Mouse (Mus musculus): ENCODE measurements around the gene Tbc1d14.

The Tbc1d14 gene

DNA sequence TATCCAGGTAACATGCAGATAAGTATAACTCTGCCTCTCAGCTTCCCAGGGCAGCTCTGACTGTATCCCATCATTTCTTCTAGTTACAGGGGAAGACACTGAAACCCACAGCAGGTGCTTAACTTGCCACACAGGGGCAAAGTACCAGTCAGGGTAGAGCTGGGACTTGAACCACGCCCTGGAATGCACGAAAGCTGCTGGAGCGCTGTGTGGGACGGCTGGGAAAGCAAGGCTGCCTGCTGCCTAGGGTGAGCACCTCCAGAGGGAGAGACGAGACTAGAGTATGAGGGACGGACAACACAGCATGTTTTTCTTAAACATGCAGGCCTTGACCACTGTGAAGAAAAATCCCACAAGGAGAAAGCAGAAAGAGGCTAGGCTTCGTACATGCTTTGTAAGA lies 87.8 kb downstream of the Tbc1d14 start:
- DNase-seq: no peak

DNA sequence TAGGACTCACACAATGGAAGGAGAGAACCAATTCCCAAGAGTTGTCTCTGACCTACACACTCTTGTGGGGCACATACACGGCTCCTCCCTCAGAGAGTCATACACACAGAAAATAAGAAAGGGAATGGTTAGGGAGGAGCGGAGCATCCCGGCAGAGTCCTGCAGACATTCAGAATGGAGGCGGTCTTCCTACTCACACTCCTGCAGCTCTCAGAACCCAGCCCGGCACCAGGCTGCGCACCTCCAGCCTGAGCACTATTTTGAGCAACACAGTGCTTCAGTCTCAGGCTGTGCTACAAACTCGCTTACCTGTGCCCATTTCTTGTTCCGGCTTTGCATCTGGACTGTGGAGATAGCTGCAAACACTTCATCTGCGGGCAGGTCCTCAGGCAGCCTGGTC lies 98.4 kb downstream of the Tbc1d14 start:
- DNase-seq: no peak

DNA sequence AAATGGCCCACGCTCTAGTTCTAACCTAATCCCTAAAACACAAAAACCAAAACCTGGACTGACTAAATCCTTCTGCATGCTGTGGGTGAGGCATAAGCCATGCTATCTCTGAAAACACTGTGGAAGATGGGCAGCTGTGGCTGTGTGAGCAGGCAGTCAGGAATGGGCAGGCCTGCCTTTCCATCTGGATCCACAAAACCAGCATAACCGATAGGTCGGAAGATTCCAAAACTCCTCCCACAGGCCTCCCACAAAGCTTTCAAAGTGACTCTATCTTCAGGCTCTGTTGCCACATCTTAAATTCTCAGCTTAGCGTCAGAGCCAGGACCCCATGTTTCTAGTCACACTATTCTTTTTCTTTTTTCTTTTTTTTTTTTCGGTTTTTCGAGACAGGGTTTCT lies 99.2 kb downstream of the Tbc1d14 start:
- DNase-seq: no peak

DNA sequence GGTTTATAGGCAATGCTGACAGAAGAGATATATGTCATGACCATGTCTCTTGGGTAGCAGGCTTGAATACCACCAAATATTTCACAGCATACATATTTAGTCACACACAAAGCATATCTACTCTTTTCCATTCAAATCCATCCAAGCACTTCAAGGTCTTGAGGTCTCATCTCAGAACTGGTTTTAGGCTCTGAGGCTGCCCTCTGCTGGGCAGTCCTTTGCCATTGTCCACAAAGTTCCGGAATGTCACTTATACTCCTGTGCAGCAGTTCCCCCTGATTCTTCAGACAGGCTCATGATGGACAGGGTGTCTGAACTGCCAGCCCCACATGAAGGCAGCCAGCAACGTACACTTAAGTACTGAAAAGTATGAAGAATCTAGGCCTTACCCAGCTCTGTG lies 103.9 kb downstream of the Tbc1d14 start:
- peak; percentile 60 to 64 for DNase-seq

DNA sequence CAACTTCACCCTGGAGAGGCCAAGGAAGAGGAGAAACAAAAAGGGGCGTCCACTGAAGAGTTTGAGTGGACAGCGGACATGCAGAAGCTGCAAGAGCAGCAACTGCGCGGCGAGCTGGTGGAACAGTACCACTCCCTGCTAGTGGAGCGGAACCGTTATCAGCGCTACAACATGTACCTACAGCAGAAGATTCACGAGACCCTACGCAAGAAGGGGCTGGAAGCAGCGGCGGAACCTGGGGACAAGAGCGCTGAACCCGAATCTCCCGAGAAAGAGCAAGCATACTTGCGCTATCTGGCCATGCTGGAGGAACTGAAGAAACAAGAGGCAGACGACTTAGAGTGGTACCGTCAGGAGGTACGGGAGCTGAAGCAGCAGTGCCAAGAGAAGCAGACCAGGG lies 107.8 kb downstream of the Tbc1d14 start:
- no peak for DNase-seq

DNA sequence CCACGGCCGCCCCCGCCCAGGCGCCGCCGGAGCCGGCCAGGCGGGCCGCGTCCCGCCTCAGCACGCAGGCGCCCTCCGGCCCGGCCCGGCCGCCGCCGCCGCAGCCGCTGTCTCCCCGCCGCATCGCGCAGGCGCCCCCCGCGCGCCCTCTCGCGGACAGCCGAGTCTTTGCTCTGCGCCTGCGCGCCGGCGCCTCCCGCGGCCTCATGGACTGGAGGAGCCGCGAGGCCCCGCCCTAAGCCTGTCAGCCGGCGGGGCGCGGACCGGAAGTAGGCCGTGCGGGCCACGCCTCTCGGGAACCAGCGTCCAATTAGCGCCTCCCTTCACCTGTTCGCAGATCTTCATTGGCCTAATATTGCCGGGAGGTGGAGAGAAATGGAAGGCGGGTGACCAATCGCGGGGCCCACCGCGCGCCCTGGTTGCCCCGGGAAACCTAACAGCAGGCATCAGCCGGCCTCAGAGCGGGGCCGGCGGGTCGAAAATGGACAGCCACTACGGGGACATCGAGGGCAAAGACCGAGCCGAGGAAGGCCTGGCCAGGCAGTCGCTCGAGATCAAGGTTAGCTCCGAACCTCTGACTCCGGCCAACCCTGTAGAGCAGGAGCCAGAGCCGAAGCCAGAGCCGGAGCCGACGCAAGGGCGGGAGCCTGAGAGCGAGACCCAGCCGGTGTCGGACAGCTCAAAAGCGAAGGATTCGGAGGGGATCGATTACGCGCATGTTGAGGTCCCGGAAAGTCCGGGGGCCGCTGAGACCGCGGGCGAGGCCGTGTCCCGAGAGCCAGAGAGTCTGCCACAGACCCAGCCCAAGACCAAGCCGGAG lies 108.7 kb downstream of the Tbc1d14 start, which contains the start of the genes Tada2b and Ccdc96:
Gene Tada2b, minus strand, starts transcription at position 115 of the 820 bp plus-strand sequence.
Gene Ccdc96, plus strand, starts transcription at position 418 of the 820 bp plus-strand sequence.
- DNase-seq: peak; percentile 98 to 99

DNA sequence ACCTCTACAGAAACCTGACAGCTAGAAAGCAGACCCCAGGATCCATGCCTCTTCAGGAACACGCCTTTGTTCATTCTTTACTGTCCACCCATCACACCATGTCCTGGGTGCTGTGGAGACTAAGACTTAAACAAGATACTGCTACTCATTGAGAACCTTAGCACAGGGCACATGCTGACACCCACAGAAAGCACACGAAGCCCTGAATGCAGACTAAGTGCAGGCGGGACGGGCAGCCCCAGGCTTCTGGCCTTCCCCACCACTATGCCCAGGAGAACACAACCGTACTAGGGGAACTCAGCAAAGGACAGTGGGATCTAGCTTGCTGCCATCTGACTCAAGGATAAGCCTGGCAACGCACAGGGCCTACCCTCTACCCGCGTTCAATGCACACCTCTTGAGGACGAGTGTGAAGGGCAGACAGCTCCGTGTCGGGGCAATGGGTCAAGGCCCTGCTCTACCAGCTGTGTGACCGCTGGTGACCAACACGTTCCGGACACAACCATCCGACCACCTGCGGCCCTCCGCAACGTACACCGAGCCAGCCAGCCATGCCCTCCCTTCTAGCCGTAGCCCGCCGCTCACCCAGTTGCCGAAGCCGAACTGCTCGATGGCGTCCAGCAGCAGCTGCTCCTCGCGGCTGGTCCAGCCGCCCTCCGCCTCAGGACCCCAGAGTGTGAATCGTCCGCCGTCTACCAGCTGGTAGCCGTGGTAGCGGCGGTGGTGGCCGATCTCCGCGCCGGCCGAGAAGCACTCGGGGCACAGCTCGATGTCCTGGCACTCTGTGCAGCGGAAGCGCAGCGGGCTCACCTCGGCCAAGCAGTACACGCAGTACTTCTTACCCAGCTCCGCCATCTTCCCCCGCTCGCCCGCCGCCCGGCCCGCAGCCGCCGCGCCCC lies 109.6 kb downstream of the Tbc1d14 start:
- DNase-seq: peak; percentile 72 to 73

DNA sequence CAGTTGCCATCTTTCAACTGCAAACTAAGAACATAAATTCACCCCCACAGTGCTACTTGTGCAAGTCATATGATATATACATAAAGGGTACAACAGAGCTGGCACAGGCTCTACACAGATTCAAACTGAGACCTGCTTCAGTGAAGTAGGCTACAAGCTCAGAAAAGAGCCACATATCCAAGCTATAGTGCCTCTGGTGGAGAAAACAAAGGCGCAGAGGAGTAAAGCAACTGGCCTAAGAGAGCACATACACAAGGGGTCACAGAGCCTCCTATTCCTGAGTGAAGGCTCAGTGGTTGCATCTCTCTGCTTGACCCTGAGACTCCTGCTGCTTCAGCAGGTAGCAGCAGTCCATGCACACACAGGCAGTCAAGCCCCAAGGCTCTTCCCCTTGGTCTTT lies 112.0 kb downstream of the Tbc1d14 start:
- DNase-seq: no peak

DNA sequence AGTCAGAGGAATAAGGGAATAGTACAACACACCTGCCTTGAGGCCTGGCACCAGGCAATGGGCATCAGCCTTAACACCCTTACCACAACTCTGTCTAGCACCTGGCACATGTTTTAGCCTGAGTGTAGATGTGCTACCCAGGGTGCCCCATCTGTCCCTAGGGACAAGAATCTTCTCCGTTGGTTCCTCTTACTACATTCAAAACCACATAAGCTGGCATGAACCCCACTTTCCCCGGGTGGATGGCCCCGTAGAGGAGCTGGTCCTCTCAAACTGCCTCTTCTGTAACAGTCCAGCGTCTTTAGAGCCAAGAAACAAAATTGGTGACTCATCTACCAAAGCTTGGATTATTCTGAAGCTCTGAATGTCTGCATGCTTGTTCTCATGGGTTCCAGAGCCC lies 112.7 kb downstream of the Tbc1d14 start:
- DNase-seq: no peak

DNA sequence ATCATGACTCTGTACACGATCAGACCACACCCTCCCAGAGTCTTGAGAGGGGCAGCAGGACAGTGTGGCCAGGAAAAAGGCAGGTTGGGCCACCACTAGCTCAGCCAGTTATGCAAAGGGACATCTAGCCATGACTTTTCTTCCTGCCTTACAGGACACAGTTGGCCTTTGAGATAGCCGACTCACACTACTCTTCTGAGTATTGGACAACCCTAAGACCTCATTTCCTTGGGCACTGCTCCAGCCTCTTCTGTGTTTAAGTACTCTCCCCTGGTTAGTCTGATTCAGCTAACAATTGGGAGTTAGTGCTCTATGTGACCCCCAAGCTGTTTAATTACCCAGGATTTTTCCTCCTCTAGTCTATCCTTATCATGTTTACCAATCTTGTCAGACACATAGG lies 113.3 kb downstream of the Tbc1d14 start:
- no peak for DNase-seq

DNA sequence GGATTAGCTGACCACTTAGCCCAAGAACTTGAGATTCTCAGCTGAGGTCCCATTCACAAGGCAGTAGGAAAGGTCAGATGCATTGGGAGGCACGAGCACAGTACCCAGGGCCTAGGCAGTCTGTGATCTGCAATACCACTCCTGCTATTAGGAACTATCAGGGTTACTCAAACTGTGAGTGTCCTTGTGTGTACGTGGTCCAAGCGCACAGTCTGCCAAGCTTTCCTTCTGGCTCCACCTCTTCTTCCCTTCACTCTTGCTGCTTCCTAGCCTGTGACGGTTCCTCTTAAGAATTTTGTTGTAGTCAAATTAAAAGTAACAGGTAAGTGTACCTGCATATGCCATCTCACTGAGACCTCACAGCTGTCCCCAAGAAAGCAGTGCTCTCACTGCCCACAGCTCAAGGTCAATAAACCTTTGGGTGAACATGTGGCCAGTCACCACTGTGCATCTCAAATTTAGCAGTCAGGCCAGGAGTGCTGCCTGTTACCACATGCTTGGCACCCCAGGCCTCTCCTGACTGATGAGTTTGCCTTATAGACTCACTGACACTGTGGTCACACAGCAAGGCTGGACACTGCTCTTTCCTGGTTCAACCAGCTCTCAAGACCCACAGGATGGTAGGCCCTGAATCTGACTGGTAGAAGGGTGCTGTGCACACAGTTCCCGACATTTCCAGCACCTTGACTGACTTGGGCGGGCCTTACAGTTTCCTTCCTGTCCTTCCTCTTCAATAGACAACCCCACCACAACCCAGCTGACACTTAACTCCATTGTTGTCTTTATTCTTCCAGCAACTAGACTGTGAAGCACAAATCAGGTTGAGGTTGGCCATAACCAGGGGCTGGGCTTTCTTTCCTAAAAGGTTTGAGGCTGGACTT lies 114.3 kb downstream of the Tbc1d14 start:
- DNase-seq: no peak

DNA sequence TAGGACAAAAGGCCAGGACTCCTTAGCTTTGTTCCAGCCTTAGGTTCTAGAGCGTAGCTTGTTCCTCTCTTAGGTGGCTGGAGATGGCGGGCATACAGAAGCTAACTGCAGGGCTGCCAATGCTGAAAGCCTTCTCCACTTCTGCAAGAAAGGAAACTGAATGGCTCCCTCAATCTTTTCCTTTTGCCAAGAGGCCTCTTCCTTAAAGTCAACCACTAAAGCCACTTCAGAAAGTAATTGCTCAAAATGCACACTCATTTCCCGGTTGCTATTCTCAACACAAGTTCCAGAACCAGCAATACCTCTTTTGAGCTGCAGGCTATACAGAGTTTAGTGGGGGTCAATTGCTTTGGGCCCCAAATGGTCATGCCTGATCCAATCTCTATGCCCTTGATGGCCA lies 115.6 kb downstream of the Tbc1d14 start:
- DNase-seq: no peak

DNA sequence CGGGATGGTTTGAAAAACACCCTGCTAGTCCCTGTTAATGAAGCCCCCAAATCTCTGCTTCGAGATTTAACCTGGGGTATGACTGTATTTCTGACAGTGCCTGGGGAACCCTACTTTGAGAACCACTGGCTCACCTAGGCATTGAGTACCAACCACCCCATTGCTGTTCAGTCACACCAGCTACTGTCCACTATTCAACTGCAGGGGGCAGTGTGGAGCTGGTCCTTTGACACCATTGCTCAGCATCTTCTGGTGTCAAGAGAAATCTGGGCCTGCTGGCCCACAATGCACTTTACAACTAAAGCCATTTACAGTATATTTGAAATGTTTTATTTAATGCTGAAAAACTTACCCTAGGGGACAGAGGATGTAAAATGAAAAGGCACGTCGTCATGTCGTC lies 118.8 kb downstream of the Tbc1d14 start:
- peak; percentile 83 to 89 for DNase-seq

DNA sequence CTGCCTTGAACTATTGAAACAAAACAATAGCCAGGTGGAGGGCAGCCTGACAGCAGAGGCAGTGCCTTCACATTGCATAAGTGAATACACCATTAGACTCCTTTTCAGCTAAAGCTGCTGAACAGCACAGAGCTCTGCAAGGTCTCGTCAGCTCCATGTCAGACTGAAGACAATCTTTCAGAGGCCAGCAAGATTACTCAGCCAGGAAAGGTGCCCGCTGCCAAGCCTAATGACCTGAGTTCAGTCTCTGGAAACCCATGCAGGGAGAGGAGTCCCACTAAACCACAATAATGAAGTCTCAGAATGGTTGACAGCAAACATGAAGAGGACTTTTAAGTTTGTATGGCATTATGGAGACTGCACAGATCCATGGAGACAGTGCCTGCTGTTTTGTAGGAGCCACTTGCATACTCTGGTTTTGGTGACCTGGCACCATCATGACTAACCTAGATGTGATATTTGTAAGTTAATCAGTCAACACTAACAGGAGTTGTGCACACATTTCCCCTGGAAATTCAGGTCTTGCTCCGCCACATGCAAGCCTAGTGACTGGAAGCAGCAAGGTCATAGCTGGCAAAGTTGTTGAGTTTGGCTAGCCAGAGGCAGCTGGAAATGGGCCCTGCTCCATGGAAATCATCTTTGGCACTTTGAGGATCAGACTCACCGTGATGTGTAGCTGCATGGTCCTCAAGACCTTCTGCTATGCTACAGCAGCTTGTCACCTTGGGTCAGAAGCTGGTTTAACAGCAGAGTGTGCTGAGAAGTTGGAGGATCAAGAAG lies 120.0 kb downstream of the Tbc1d14 start:
- DNase-seq: no peak

DNA sequence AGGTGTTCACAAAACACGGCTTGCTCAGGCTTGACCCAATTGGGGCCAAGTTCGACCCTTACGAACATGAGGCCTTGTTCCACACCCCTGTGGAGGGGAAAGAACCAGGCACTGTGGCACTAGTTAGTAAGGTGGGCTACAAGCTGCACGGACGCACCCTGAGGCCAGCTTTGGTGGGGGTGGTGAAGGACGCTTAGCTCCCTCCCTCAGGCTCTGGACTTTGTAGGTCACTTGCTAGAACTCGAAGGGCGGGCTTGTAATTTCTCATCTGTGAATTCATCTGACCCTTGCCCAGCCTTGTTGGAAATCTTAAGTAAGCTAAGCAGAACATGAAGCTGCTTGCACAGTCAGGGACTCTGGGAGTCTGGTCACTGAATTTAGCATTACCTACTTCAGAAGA lies 121.9 kb downstream of the Tbc1d14 start:
- DNase-seq: no peak

DNA sequence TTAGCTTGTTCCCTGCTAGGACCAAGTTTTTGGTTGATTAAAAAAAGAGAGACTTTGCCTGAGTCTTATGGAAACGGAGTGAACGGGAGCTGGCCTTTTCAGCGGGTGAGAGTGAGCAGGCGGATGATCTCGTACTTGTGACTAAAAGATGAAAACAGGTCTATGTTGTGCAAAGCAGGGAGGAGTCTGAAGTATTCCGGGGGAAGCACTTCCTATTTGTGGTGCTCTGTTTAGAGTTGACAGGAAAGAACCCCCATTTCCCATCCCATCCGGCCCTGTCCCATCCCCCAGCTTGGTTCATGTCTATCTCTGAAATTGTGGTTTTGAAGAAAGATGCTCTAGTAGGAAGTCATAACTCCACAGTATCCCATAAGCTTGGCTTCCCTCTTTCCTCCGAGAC lies 127.2 kb downstream of the Tbc1d14 start:
- no peak for DNase-seq

DNA sequence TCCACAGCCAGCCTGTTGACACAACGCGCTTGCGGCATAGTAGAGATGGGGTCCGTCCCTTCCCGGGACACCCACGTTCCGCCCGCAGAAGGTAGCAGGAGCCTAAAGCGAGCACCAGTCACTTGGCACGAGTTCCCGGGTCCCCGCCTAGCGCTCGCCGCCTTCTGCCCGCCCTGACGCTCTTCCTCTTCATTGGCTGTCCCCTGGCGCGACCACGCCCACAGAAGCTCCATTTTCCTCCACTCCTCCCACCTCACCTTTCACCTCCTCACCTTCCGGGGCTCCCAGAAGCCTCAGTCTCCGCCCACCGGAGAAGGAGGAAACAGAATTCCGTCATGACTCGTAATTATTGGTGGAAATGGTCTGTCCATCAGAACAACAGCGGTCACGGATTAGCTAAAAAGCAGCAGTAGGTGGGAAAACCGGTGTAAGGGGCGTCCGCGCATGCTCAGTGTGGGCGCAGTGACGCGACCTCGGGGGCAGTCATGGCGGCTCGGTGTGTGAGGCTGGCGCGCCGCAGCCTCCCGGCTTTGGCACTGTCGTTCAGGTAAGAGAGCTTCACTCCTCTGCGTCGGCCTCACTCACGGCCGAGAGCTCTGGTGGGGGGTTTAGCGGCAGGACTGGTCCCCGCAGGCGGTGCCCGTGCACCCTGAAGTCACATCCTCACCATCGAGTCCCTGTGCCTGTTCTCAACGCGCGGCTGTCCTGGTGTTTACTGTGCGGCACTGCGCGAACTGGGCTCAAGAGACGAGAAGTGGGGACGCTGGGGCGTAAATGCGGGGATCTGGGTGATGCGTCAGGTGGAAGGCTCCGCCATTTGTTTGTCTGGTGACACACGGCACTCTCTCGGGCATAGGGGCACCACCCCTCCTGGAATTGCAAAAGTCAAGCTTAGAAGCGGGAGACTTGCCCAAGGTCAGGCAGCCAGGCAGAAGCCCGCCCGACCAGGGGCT lies 128.1 kb downstream of the Tbc1d14 start, which contains the start of gene Grpel1:
Gene Grpel1, plus strand, starts transcription at position 290 of the 953 bp plus-strand sequence.
- DNase-seq: peak; percentile 97 to 99

DNA sequence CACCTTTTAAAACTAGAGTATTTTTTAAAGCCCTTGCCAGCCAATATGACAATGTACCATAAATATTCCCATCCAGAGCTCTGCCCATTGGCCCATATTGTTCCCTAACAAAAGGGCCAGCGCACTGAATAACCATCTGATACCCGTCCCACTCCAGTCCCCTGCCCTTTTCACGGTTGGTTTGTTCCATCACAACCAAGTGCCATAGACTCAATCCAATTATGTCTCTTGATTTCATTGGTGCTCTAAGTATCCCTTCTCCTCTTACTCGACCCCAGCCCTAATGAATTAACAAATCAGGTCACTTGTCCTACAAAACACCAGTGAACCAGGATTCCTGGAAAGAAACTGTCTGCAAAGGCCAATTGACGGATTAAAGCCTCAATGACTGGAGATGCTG lies 129.7 kb downstream of the Tbc1d14 start:
- no peak for DNase-seq

DNA sequence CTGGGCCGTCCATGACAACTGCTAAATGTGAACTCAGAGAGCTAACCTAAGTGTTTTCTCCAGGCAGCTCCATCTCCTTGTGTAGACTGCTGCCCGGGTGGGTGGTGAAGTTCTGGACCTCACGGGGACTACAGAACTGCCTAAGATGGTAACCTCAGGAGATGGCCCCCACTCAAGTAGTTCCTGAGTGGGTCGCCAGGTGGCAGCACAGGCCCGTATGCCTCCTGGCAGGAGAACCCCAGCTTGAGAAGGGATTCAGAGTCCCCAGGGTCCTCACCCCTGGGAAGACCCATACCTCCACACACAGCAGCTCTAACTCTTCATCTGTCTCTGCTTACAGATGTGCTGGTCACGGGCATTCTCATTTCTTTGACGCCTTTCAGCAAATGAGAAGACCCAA lies 130.3 kb downstream of the Tbc1d14 start:
- DNase-seq: peak; percentile 86 to 87

DNA sequence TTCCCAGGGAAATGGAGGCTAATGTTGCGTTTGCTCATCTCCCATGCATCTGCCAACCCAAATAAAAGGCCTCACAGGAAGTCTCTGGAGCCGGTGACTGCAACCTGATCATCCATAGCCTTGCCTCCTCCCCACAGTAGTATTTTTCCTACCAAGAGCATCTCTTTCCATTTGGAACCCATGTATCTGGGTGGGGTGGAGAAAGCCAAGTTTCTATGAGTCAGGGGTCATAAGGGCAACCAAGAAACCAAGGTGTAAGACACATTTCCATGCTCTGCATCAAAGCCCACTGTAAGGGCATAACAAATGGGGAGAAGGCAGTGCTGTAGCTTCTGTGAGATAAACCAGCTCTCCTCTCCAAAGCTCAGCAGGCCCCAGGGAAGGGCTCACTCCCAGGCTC lies 131.8 kb downstream of the Tbc1d14 start:
- DNase-seq: no peak

DNA sequence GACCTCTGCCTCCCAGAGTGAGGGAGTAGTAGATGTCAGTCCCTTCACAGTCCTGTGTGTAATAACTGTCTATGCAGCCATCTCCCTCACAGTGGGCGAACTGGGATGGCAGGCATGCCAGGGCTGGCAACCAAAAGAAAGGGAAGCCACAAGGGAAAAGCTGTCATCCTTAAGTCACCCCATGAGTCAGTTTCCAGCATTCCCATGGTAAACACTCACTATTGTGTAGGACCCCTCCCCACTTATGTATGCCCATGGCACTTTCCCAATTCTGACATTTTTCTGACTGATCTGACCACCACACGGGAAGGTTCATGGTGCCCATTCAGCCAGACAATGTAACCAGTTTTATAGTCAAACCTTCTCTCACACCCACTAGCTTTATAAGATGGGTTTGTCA lies 132.4 kb downstream of the Tbc1d14 start:
- DNase-seq: no peak

Measured in cerebellum, postnatal 10 days (tissue).